Mouse (Mus musculus): ENCODE measurements around the gene Ccl21b.
"Not testable (repeated sequence)": the region's sequence is repeated elsewhere in the genome, so short reads cannot be mapped to it uniquely, and the experiment has no call there.

The Ccl21b gene

GRCm38 (mm10) chr4:42255467-42255866 lies at the start of gene Ccl21b:
Ccl21b (plus strand) TSS chr4:42255767.
- DNase-seq = not testable (repeated sequence)

- not testable (repeated sequence) for DNase-seq
Measured at GRCm38 (mm10) chr4:42240339-42240738, 15.2 kb upstream of the Ccl21b start, which contains the start of gene Gm10600. Gm10600 (plus strand) TSS chr4:42240639.

DNA sequence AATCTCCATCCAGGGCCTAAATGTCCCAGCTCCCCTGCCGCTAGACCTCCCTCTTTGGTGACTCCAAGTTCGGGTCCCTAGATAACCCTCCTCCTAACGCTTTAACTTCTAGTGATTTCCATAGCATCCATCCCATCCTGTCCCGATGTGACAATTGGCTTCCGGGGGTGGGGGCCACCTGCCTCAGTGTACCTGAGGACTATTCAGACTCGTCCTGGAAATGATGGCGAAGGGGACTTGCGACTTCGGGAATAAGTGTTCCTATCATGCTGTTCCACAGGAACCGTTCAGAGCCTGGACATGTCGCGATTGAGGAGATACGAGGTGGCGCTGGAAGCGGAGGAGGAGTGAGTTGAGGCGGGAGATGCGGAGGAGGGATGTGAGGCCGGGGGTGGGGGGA lies 38.4 kb downstream of the Ccl21b start, which contains the start of gene Gm21953:
TSS of gene Gm21953 (plus strand) at position 301 of the 400 bp plus-strand sequence.
- not testable (repeated sequence) for DNase-seq
